Mouse (Mus musculus): ENCODE measurements at regions not wholly inside any gene's neighbourhood (a gene's known extent, or its start where the extent isn't known, plus 50 kb on each side); places are given as distances from the start of the nearest gene placed in this dataset.

- Histone ChIP-seq H3K4me3 (ENCODE audit: low read depth, low read length) (no peak overlapping the region), H3K9me3 (replicated peaks; ENCODE audit: control insufficient read depth, low read length, poor library complexity, severe bottlenecking) (no peaks in the 10 kb centered on the region), H3K4me1 (ENCODE audit: control insufficient read depth, insufficient read depth, low read length) (peaks cover 6% of the 10 kb centered on the region; the same call in 1 of the 2 replicates), H3K36me3 (ENCODE audit: control insufficient read depth, insufficient read depth, low read length) (no peaks in the 10 kb centered on the region), H3K27ac (ENCODE audit: low read length) (peak overlapping the region; percentile 44), H3K4me2 (ENCODE audit: low read length) (no peak overlapping the region), H3K9ac (ENCODE audit: low read depth, low read length) (no peak overlapping the region), H3K27me3 (ENCODE audit: control insufficient read depth, insufficient read depth, low read depth, low read length) (no peaks in the 10 kb centered on the region)
- 77% methylated on average over 4 of the region's 4 CpGs for WGBS
- ATAC-seq = peak; percentile 54; the same call in 1 of the 2 replicates
Measured at GRCm38 (mm10) chr8:107859770-107860169, 82.7 kb upstream of the Zfhx3 start.

GRCm38 (mm10) chr8:107860251-107860650 is 82.2 kb upstream of the Zfhx3 start:
- ATAC-seq = no peak
- no peak overlapping the region for H3K4me2 ChIP-seq (ENCODE audit: low read length)
- H3K27me3 ChIP-seq (ENCODE audit: control insufficient read depth, insufficient read depth, low read depth, low read length) = no peaks in the 10 kb centered on the region
- no peaks in the 10 kb centered on the region for H3K9me3 ChIP-seq (replicated peaks; ENCODE audit: control insufficient read depth, low read length, poor library complexity, severe bottlenecking)
- peaks cover 6% of the 10 kb centered on the region; the same call in 1 of the 2 replicates for H3K4me1 ChIP-seq (ENCODE audit: control insufficient read depth, insufficient read depth, low read length)
- H3K36me3 ChIP-seq (ENCODE audit: control insufficient read depth, insufficient read depth, low read length) = no peaks in the 10 kb centered on the region
- H3K9ac ChIP-seq (ENCODE audit: low read depth, low read length) = no peak overlapping the region
- WGBS = 44% methylated on average over 4 of the region's 4 CpGs
- H3K4me3 ChIP-seq (ENCODE audit: low read depth, low read length) = no peak overlapping the region
- peak overlapping the region; percentile 44; the same call in 1 of the 2 replicates for H3K27ac ChIP-seq (ENCODE audit: low read length)

GRCm38 (mm10) chr8:107864802-107865651 is 77.4 kb upstream of the Zfhx3 start:
- no peaks in the 10 kb centered on the region for H3K27me3 ChIP-seq (ENCODE audit: control insufficient read depth, insufficient read depth, low read depth, low read length)
- no peak overlapping the region for H3K27ac ChIP-seq (ENCODE audit: low read length)
- ATAC-seq = no peak
- H3K4me2 ChIP-seq (ENCODE audit: low read length) = no peak overlapping the region
- no peaks in the 10 kb centered on the region for H3K36me3 ChIP-seq (ENCODE audit: control insufficient read depth, insufficient read depth, low read length)
- H3K4me3 ChIP-seq (ENCODE audit: low read depth, low read length) = no peak overlapping the region
- WGBS = 66% methylated on average over 14 of the region's 14 CpGs
- no peak overlapping the region for H3K9ac ChIP-seq (ENCODE audit: low read depth, low read length)
- H3K4me1 ChIP-seq (ENCODE audit: control insufficient read depth, insufficient read depth, low read length) = peaks cover 3% of the 10 kb centered on the region; the same call in 1 of the 2 replicates
- H3K9me3 ChIP-seq (replicated peaks; ENCODE audit: control insufficient read depth, low read length, poor library complexity, severe bottlenecking) = no peaks in the 10 kb centered on the region

- WGBS = 78% methylated on average over 4 of the region's 4 CpGs
- no peaks in the 10 kb centered on the region for H3K9me3 ChIP-seq (replicated peaks; ENCODE audit: control insufficient read depth, low read length, poor library complexity, severe bottlenecking)
- no peak for ATAC-seq
- no peak overlapping the region for H3K9ac ChIP-seq (ENCODE audit: low read depth, low read length)
- no peaks in the 10 kb centered on the region for H3K27me3 ChIP-seq (ENCODE audit: control insufficient read depth, insufficient read depth, low read depth, low read length)
- no peak overlapping the region for H3K27ac ChIP-seq (ENCODE audit: low read length)
- no peaks in the 10 kb centered on the region for H3K36me3 ChIP-seq (ENCODE audit: control insufficient read depth, insufficient read depth, low read length)
- H3K4me1 ChIP-seq (ENCODE audit: control insufficient read depth, insufficient read depth, low read length) = peaks cover under 1% of the 10 kb centered on the region; the same call in 1 of the 2 replicates
- no peak overlapping the region for H3K4me2 ChIP-seq (ENCODE audit: low read length)
- no peak overlapping the region for H3K4me3 ChIP-seq (ENCODE audit: low read depth, low read length)
Measured at GRCm38 (mm10) chr8:107865744-107866143, 76.7 kb upstream of the Zfhx3 start.

- 33% methylated on average over 15 of the region's 15 CpGs for WGBS
- no peaks in the 10 kb centered on the region for H3K36me3 ChIP-seq (ENCODE audit: control insufficient read depth, insufficient read depth, low read length)
- peak overlapping the region; percentile 43 for H3K4me2 ChIP-seq (ENCODE audit: low read length)
- peaks cover 10% of the 10 kb centered on the region for H3K4me1 ChIP-seq (ENCODE audit: control insufficient read depth, insufficient read depth, low read length)
- H3K27ac ChIP-seq (ENCODE audit: low read length) = peak overlapping the region; percentile 41; the same call in 1 of the 2 replicates
- no peak; the same call in 1 of the 2 replicates for ATAC-seq
- H3K9me3 ChIP-seq (replicated peaks; ENCODE audit: control insufficient read depth, low read length, poor library complexity, severe bottlenecking) = 0 out of 2 replicates have a peak, but pooled peaks cover 4% of the 10 kb centered on the region
- H3K27me3 ChIP-seq (ENCODE audit: control insufficient read depth, insufficient read depth, low read depth, low read length) = no peaks in the 10 kb centered on the region
- H3K9ac ChIP-seq (ENCODE audit: low read depth, low read length) = peak overlapping the region; percentile 33; the same call in 1 of the 2 replicates
- H3K4me3 ChIP-seq (ENCODE audit: low read depth, low read length) = peak overlapping the region; percentile 7
Measured at GRCm38 (mm10) chr8:107871718-107872117, 70.7 kb upstream of the Zfhx3 start.

GRCm38 (mm10) chr8:107872121-107872520 is 70.3 kb upstream of the Zfhx3 start:
- H3K4me3 ChIP-seq (ENCODE audit: low read depth, low read length) = peak overlapping the region; percentile 7
- 14% methylated on average over 11 of the region's 11 CpGs for WGBS
- peaks cover 10% of the 10 kb centered on the region for H3K4me1 ChIP-seq (ENCODE audit: control insufficient read depth, insufficient read depth, low read length)
- no peaks in the 10 kb centered on the region for H3K27me3 ChIP-seq (ENCODE audit: control insufficient read depth, insufficient read depth, low read depth, low read length)
- H3K4me2 ChIP-seq (ENCODE audit: low read length) = peak overlapping the region; percentile 43
- no peaks in the 10 kb centered on the region for H3K36me3 ChIP-seq (ENCODE audit: control insufficient read depth, insufficient read depth, low read length)
- H3K9ac ChIP-seq (ENCODE audit: low read depth, low read length) = peak overlapping the region; percentile 33; the same call in 1 of the 2 replicates
- H3K27ac ChIP-seq (ENCODE audit: low read length) = peak overlapping the region; percentile 41
- 0 out of 2 replicates have a peak, but pooled peaks cover 4% of the 10 kb centered on the region for H3K9me3 ChIP-seq (replicated peaks; ENCODE audit: control insufficient read depth, low read length, poor library complexity, severe bottlenecking)
- peak; percentile 42; the same call in 1 of the 2 replicates for ATAC-seq

GRCm38 (mm10) chr8:107876455-107876854 is 66.0 kb upstream of the Zfhx3 start:
- no peak overlapping the region for H3K4me2 ChIP-seq (ENCODE audit: low read length)
- no peak overlapping the region for H3K9ac ChIP-seq (ENCODE audit: low read depth, low read length)
- peaks cover 10% of the 10 kb centered on the region for H3K4me1 ChIP-seq (ENCODE audit: control insufficient read depth, insufficient read depth, low read length)
- no peaks in the 10 kb centered on the region for H3K36me3 ChIP-seq (ENCODE audit: control insufficient read depth, insufficient read depth, low read length)
- H3K27ac ChIP-seq (ENCODE audit: low read length) = no peak overlapping the region
- 21% methylated on average over 2 of the region's 2 CpGs for WGBS
- H3K4me3 ChIP-seq (ENCODE audit: low read depth, low read length) = no peak overlapping the region
- no peaks in the 10 kb centered on the region for H3K27me3 ChIP-seq (ENCODE audit: control insufficient read depth, insufficient read depth, low read depth, low read length)
- 0 out of 2 replicates have a peak, but pooled peaks cover 4% of the 10 kb centered on the region for H3K9me3 ChIP-seq (replicated peaks; ENCODE audit: control insufficient read depth, low read length, poor library complexity, severe bottlenecking)
- ATAC-seq = no peak

GRCm38 (mm10) chr8:107881851-107882250 is 60.6 kb upstream of the Zfhx3 start:
- H3K4me1 ChIP-seq (ENCODE audit: control insufficient read depth, insufficient read depth, low read length) = peaks cover 10% of the 10 kb centered on the region
- H3K9me3 ChIP-seq (replicated peaks; ENCODE audit: control insufficient read depth, low read length, poor library complexity, severe bottlenecking) = no peaks in the 10 kb centered on the region
- H3K4me3 ChIP-seq (ENCODE audit: low read depth, low read length) = no peak overlapping the region
- no peak overlapping the region for H3K9ac ChIP-seq (ENCODE audit: low read depth, low read length)
- 13% methylated on average over 7 of the region's 7 CpGs for WGBS
- H3K36me3 ChIP-seq (ENCODE audit: control insufficient read depth, insufficient read depth, low read length) = no peaks in the 10 kb centered on the region
- H3K4me2 ChIP-seq (ENCODE audit: low read length) = no peak overlapping the region
- H3K27ac ChIP-seq (ENCODE audit: low read length) = peak overlapping the region; percentile 62
- ATAC-seq = no peak
- no peaks in the 10 kb centered on the region for H3K27me3 ChIP-seq (ENCODE audit: control insufficient read depth, insufficient read depth, low read depth, low read length)

GRCm38 (mm10) chr8:107885547-107885946 is 56.9 kb upstream of the Zfhx3 start:
- WGBS = 48% methylated on average over 7 of the region's 7 CpGs
- no peak for ATAC-seq
- no peaks in the 10 kb centered on the region for H3K27me3 ChIP-seq (ENCODE audit: control insufficient read depth, insufficient read depth, low read depth, low read length)
- H3K4me1 ChIP-seq (ENCODE audit: control insufficient read depth, insufficient read depth, low read length) = peaks cover 10% of the 10 kb centered on the region
- H3K4me3 ChIP-seq (ENCODE audit: low read depth, low read length) = no peak overlapping the region
- H3K4me2 ChIP-seq (ENCODE audit: low read length) = no peak overlapping the region
- H3K36me3 ChIP-seq (ENCODE audit: control insufficient read depth, insufficient read depth, low read length) = no peaks in the 10 kb centered on the region
- no peaks in the 10 kb centered on the region for H3K9me3 ChIP-seq (replicated peaks; ENCODE audit: control insufficient read depth, low read length, poor library complexity, severe bottlenecking)
- no peak overlapping the region for H3K27ac ChIP-seq (ENCODE audit: low read length)
- H3K9ac ChIP-seq (ENCODE audit: low read depth, low read length) = no peak overlapping the region

Data from midbrain, embryonic 16.5 days (tissue).